Mouse (Mus musculus) NIH3T3 (cell line): ENCODE results near the gene Sipa1l3.

Experiments
- DNase-seq: peaks from one replicate; pipeline ENCODE4 v3.0.0-alpha.2; 2012; ENCODE audit warnings: low read depth

Gene Sipa1l3

GRCm38 (mm10) chr7:29381466-29382040 lies 136.9 kb downstream of the Sipa1l3 start:
- no peak for DNase-seq

GRCm38 (mm10) chr7:29374054-29374453 lies 144.4 kb downstream of the Sipa1l3 start:
- DNase-seq = no peak

DNA sequence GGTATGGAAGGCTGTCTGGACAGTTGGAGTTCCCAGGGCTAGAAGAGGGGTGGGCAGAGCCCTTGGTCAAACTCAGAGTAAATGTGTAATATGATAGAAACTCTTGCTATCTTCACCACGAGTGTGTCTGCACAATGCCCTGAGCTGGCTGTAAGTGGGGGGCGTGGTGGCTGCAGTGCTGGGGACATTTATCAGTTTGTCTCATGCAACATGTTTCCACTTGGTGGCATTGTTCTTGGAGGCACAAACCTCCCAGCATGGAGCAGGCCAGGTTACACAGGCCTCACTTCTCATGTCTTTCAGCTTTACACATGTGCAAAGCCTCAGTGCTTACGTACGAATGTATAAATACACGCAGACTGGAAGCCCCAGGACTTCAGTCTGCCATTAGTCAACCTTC lies 146.3 kb downstream of the Sipa1l3 start:
- DNase-seq = no peak

- DNase-seq = peak; percentile 15
Observed at GRCm38 (mm10) chr7:29370031-29370430, 148.4 kb downstream of the Sipa1l3 start.

DNA sequence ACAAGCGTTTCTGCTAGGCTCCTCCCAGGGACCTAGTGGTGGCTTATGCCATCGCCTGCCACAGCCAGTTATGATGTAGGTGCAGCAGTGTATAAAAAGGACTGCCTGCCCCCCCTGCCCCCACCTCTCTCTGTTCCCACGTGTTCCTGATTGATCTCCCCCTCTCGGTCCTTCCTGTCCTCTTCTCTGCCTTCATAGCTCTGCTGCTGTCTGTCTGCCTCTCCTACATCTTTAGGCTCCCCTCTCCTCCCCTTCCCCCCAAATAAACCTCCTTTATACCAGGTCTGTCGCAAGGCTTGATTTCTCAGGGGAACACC lies 150.5 kb downstream of the Sipa1l3 start:
- DNase-seq = no peak

DNA sequence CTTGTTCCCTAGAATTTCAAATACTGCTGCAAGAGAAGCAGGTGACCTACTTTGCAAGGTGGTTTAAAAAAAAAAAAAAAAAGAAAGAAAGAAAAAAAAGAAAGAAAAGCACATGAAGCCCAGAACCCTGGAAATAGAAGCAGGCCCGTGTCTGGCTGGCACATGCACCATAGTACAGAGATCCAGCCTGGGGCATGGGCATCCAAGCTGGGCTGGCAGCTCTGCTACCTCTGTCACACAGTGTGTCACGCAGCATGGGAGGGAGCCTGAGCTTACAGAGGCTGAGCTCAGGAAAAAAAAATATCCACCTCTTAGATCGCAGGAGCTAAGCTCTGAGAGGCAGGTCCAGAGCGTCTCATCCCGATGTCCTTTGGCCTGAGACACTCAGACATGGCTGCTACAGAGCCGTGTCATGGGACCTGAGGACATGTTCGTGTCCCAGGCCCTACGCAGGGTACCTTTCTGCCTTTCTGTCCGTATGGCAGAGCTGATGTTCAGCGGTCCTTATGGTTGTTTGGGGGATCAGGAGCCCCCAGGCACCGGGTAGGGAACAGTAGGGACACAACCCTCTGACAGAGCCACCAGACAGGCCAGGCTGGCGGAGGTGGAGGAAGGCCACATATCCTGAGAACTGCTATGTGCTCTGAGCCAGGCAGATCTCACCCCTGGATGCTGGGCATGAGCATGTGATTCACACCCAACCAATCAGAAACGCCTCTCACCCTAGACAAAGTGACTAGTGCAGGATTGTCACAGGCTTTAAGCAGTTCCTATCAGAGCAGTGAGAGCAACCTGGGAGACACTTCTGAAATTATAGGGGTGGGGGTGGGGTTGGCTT lies 151.1 kb downstream of the Sipa1l3 start:
- DNase-seq = no peak

GRCm38 (mm10) chr7:29364052-29364451 lies 154.4 kb downstream of the Sipa1l3 start:
- peak; percentile 40 for DNase-seq

- no peak for DNase-seq
Observed at GRCm38 (mm10) chr7:29361497-29361896, 156.9 kb downstream of the Sipa1l3 start.

GRCm38 (mm10) chr7:29355406-29355805 lies 163.0 kb downstream of the Sipa1l3 start:
- DNase-seq = no peak

DNA sequence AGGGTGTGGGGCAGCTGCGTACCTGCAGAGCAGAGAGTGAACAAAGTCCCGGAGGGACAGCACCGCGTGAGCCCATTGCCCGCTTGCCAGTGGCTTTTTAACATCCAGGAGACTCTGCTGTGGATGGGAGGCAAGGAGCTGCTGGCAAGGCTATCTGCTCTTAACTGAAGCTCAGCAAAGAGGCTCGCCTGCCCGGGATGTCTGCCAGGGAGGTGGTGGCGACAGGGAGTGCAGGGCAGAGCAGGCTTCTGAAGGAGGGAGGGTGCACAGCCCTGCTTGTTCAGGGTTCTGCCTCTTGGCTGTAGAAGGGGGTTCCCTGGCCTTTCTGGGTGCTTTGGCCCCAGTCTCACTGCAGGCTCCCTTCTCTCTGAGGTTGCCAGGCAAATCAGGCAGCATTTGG lies 164.3 kb downstream of the Sipa1l3 start:
- no peak for DNase-seq

DNA sequence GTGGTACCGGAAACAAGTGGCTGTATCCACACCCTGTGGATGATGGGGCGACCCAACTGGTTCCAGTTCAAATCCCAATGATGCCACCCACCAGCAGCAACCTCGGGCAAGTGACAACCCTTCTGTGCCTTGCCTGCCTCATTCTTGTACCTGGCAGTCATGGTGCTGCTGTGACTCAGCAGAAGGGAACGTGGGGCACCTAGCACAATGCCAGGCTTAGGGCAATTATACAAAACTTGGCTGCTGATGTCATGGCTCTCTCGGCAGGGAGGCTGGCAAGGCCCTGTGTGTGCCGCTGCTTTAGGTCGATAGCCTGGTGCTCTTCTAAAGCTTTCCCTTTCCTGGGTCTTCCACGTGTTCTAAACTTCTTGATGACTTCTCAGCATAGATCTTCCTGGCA lies 166.2 kb downstream of the Sipa1l3 start:
- DNase-seq = no peak

DNA sequence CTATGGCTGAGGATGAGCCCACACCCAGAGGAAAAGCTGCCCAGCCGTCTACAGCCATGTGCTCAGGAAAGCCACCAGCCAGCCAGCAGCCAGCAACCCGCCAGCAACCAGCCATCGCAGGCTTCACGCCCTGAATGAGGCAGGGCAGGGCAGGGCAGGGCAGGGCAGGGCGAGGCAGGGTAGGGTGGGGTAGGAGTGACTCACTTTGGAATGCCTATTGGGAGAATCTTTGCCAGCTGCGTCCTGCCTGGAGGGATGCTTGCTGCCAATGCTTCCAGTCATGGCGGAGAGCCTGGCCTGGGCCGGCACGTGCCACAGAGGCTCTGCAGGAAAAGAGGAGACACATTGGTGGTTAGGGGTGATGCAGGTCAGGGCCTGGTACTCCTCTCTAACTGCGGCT lies 168.0 kb downstream of the Sipa1l3 start:
- DNase-seq = peak; percentile 41

- no peak for DNase-seq
Observed at GRCm38 (mm10) chr7:29346212-29346611, 172.2 kb downstream of the Sipa1l3 start.

- DNase-seq = no peak
Observed at GRCm38 (mm10) chr7:29345534-29345933, 172.9 kb downstream of the Sipa1l3 start.

GRCm38 (mm10) chr7:29343746-29344145 lies 174.7 kb downstream of the Sipa1l3 start:
- no peak for DNase-seq

DNA sequence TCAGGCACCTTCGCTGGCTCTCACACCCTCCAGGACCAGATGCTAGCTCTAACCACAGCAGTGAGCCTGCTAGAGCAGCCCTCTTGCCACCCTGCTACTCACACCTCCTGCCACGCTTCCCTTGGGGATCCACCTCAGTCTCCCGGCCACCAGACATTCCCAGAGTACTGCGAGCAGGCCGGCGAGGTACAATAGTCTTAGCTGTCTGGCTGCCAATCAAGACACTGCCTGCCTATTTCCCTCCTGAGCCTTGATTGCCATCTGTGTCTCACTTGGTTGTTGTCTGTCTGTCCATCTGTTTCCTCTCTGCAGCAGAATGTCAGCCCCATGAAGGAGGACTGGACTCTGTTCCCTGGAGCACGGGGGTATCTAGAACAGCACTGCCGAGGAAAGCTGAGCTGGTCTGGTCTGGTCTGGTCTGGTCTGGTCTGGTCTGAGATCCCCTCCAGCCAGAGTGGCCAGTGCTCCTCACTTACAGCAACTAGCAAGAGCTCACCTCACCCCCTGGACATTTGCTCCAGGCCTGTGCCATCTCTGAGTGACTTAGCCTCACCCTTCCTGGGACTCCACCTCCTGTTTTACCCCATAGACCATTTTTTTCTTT lies 175.8 kb downstream of the Sipa1l3 start:
- no peak for DNase-seq

DNA sequence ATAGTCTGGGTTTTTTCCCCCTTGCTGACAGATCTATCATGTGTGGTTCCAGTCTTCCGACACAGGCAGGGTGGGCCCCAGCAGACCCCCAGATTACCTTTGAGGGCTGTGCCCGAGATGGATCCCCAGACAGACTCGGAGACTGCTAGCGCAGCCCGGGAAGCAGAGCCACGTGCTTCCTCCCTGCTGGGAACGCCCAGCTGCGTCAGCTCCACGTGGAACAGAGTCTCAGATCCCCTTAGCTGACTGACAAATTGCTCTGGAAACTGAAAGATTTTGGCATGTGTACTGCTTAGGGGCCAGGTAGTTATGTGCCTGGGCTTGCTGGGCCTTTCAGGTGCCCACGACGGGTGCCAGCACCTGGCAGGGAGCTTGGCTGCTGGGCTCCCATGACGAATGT lies 176.7 kb downstream of the Sipa1l3 start:
- no peak for DNase-seq

DNA sequence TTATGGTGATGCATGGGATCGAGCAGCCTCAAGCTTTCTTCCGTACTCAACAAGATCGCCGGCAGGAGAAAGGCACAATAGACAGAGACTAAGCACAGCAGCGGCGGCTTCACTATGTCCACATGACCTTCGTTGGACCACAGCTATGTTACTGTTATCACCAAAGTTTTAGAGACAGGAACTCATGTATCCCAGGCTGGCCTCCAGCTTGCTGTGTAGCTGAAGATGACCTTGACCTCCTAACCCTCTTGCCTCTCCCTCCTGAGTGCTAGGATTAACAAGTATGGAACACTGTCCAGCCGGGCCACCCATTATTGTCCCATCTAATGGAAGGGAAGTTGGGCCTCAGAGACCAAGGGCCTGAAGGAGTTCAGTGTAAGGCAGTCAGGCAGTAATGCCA lies 177.6 kb downstream of the Sipa1l3 start:
- no peak for DNase-seq

DNA sequence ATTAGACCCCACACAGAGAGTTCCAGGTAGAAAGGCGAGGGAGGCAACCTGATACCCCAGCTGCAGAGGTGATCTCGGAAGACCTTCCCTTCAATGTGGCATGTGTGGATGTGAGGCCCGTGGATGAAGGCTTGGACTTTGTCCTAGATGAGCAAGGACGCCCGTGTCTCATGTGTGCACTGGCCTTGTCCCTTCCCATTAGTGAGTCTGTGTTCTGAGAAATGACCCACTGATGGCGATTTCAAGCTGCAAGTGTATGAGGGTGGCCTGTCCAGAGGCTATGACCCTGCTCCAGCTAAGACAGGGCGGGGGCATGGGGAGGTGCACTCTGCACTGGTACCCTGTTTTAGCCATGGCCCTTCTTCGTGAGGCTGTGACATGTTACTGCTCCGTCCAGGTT lies 178.2 kb downstream of the Sipa1l3 start:
- DNase-seq = no peak

GRCm38 (mm10) chr7:29338984-29339679 lies 179.3 kb downstream of the Sipa1l3 start:
- DNase-seq = no peak

GRCm38 (mm10) chr7:29338351-29338919 lies 180.0 kb downstream of the Sipa1l3 start:
- DNase-seq = no peak

DNA sequence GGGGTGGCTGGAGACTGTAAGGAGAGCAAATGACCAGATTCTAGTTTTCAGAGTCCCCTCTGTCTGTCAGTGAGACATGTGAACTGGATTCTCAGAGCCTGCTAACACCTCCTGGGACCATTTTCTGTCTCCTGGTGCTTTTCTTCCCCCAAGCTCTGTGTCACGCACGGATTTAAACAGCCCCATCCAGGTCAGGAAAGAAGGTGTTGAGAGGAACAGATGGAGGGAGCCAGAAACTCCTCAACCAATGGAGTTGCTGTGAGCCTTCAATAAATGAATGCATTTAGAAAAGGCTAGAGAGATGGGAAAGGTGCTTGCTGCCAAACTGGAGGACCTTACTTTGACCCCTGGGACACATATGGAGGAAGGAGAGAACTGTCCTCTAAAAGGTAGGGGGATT lies 180.7 kb downstream of the Sipa1l3 start:
- no peak for DNase-seq
